9 mouse cellular contexts compared by ENCODE assay signal in genomic region chr6:55241479-55241878, GRCm38 (mm10). TPM values are rescaled to one million over a fixed set of nuclear protein-coding genes. Genes with fewer than 3 reads are reported as not detected.
DNase-seq lines count a peak whose midpoint lies in the region; ATAC-seq lines count a peak whose summit lies in the region.
"Had no signal": no experiment of that assay in that cellular context is flagged by ENCODE, and none has a peak within 500 bp of the region (broad histone marks: within the 10 kb centered on the region; RNA-seq: fewer than 3 reads in every experiment).

No protein-coding gene starts in this region.

- ATAC-seq in erythroid progenitor cell, adult 5-6 weeks (replicated peaks; ENCODE audit: low FRiP score, poor library complexity, severe bottlenecking) = no peak
- ATAC-seq: midbrain, embryonic 13.5 days had no signal

- intact Hi-C loops in heart, postnatal 36 days (cut with DNase I) = loop anchor here (2.0 kb wide), 1 partner anchor 89 kb away; no protein-coding TSS in a partner anchor

- peak; percentile 28 to 63 for DNase-seq in frontal cortex, adult 2 months (ENCODE audit: extremely low spot score in 1 of 2, low spot score in 1 of 2)
- no peak for DNase-seq in frontal cortex, postnatal 14 days (ENCODE audit: low spot score in 2 of 2)
- DNase-seq in right cerebral cortex, adult 18-20 months = peak; percentile 61
- no peak for DNase-seq in right cerebral cortex, postnatal 4 days
- peak; percentile 27 to 33 for DNase-seq in heart, postnatal 36 days
- DNase-seq in telencephalon, adult 2 months (ENCODE audit: low read depth, low spot score) = peak; percentile 57
- DNase-seq in adrenal gland, adult 2 months = no peak

RNA-seq across cellular contexts. Expression of gene Mindy4, which starts 38.3 kb away (rescaled TPM):
- polyA plus RNA-seq in frontal cortex, adult 2 months (2012; rRNA removed) = 9.2 and 10.2 TPM in 2 replicates
- total RNA-seq in heart, postnatal 36 days (2021) = 1 to 10 TPM; 5.5 to 5.9 TPM
- 1 to 10 TPM; 2.9 to 5.6 TPM for total RNA-seq in adrenal gland, adult 2 months (2021)
- polyA plus RNA-seq in adrenal gland, adult 2 months (2012; rRNA removed) = 5.5 and 5.9 TPM in 2 replicates
- total RNA-seq in erythroid progenitor cell, adult 5-6 weeks (2015; ENCODE audit: low replicate concordance) = 2.5 TPM in 1 of 2 replicates, not detected in the other
- 0.26 TPM in 1 of 2 replicates, not detected in the other for total RNA-seq in erythroid progenitor cell, adult 5-6 weeks (2017; ENCODE audit: low replicate concordance)

Comparison
In these comparisons a context has a peak if more than half of its experiments do, and no peak if none do; other contexts are left out.
1. DNase-seq: peak in frontal cortex, adult 2 months (2 of 2), right cerebral cortex, adult 18-20 months (single experiment), heart, postnatal 36 days (2 of 2) and telencephalon, adult 2 months (single experiment); none in frontal cortex, postnatal 14 days (0 of 2), right cerebral cortex, postnatal 4 days (single experiment) and adrenal gland, adult 2 months (single experiment).